1 mouse cellular context compared by ENCODE assay signal in genomic region chr17:31531441-31532158, GRCm38 (mm10).
TF ChIP-seq lines count a peak whose summit lies in the region.

No protein-coding gene starts in this region.

TF ChIP-seq in MEL, 35 proteins besides CTCF, POLR2A, EP300 and RAD21 (continued from another document):
- no peak for TF ChIP-seq NELFE (IDR thresholded peaks at IDR 0.05; ENCODE audit: low read depth, low read length)
